Comparison of ENCODE assay signal across 7 mouse cellular contexts in the genomic region with DNA sequence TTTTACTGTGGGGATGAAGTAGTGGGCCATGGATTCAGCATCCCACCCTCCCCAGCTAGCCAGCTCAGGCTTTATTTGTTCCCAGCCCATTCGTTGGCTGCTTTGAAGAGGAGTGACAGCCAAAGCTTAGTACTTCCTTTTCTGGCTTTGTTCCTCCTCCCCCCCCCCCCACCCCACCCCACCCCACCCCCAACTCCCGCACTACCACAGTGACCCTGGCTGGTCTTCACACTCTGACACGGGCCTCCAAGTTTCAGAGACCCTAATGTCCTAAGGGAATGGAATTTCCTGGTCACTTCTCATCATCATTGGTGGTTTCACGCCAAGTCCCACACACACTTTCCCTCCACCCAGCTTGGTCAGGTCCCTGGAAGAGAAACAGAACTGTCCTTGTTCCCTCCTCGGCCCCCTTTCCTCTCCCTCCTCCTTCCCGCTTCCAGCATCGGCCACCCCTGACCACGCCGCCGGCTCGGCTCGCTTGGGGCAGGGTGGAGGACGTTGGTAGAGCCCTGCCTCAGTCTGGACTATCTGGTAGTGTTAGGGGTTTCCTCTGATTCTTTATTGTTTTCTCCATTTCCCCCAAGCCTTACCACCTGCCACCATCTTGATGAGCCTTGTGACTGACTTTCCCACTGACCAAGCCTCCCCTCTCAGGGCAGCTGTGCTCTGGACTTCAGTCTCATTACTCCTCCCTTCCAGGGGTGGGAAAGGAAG. TPM values are rescaled to one million over a fixed set of nuclear protein-coding genes. Genes with fewer than 3 reads are reported as not detected.
DNase-seq lines count a peak whose midpoint lies in the region; ATAC-seq and TF ChIP-seq lines count a peak whose summit lies in the region.

No protein-coding gene starts in this region.

- WGBS in forebrain, embryonic 16.5 days, result 0% methylated on average over 13 of the region's 13 CpGs
- WGBS in hindbrain, embryonic 15.5 days, result 2% methylated on average over 13 of the region's 13 CpGs

- H3K4me2 ChIP-seq in forebrain, embryonic 16.5 days (ENCODE audit: low read length), result peak overlapping the region; percentile 74
- peak overlapping the region; percentile 77 for H3K4me2 ChIP-seq in hindbrain, embryonic 15.5 days

- peaks cover 22 to 38% of the 10 kb centered on the region in 2 experiments for H3K4me1 ChIP-seq in ES-E14 (ENCODE audit: control insufficient read depth in 2 of 2, insufficient read depth in 2 of 2, low read length in 2 of 2, poor library complexity in 1 of 2)
- H3K4me1 ChIP-seq in forebrain, embryonic 16.5 days (replicated peaks; ENCODE audit: control insufficient read depth, insufficient read depth, low read length), result peaks cover 39% of the 10 kb centered on the region
- H3K4me1 ChIP-seq in hindbrain, embryonic 15.5 days (replicated peaks), result peaks cover 49% of the 10 kb centered on the region

- peak overlapping the region; percentile 85 for H3K9ac ChIP-seq in ES-E14 (ENCODE audit: insufficient read depth, low read depth, low read length, poor library complexity, severe bottlenecking)
- H3K9ac ChIP-seq in forebrain, embryonic 16.5 days (replicated peaks; ENCODE audit: low read depth, low read length), result peak overlapping the region; percentile 91
- peak overlapping the region; percentile 89 for H3K9ac ChIP-seq in hindbrain, embryonic 15.5 days

- peak; percentile 15 for ATAC-seq in forebrain, embryonic 16.5 days
- ATAC-seq in hindbrain, embryonic 15.5 days (ENCODE audit: low FRiP score, low read depth), result no peak

- H3K27ac ChIP-seq in ES-E14 (ENCODE audit: insufficient read depth, low read depth, low read length, poor library complexity, severe bottlenecking), result peak overlapping the region; percentile 97
- H3K27ac ChIP-seq in forebrain, embryonic 16.5 days (ENCODE audit: low read length), result peak overlapping the region; percentile 98
- peak overlapping the region; percentile 99 for H3K27ac ChIP-seq in hindbrain, embryonic 15.5 days (replicated peaks)

- H3K9me3 ChIP-seq in ES-E14 (ENCODE audit: control insufficient read depth, insufficient read depth, low read depth, low read length), result no peaks in the 10 kb centered on the region
- H3K9me3 ChIP-seq in forebrain, embryonic 16.5 days (ENCODE audit: control insufficient read depth, low read length), result no peaks in the 10 kb centered on the region
- H3K9me3 ChIP-seq in hindbrain, embryonic 15.5 days, result no peaks in the 10 kb centered on the region

- peak overlapping the region; percentile 85 to 96 for H3K4me3 ChIP-seq in ES-E14 (ENCODE audit: insufficient read depth in 1 of 2, low read depth in 1 of 2, low read length in 2 of 2, poor library complexity in 1 of 2, severe bottlenecking in 1 of 2)
- peak overlapping the region; percentile 84 for H3K4me3 ChIP-seq in forebrain, embryonic 16.5 days (replicated peaks; ENCODE audit: low read length)
- peak overlapping the region; percentile 78 for H3K4me3 ChIP-seq in hindbrain, embryonic 15.5 days

- DNase-seq in ES-E14 (ENCODE audit: low read depth, low spot score), result no peak
- peak; percentile 20 for DNase-seq in brain, embryonic 18.5 days (ENCODE audit: low read depth, low spot score)
- peak; percentile 45 for DNase-seq in left cerebral cortex, adult 11 months (ENCODE audit: low spot score)
- peak; percentile 63 for DNase-seq in lung, postnatal 25 days (ENCODE audit: low spot score)
- peak; percentile 44 for DNase-seq in right cerebral cortex, postnatal 14 days

- in situ Hi-C loops in ES-E14 (cut with MboI; ENCODE audit: low sequenced_read_pairs in 2 of 2, unreplicated experiment in 2 of 2), result no loop called here

- peaks cover 27% of the 10 kb centered on the region for H3K36me3 ChIP-seq in ES-E14 (ENCODE audit: control insufficient read depth, insufficient read depth, low read length, poor library complexity, severe bottlenecking)
- H3K36me3 ChIP-seq in forebrain, embryonic 16.5 days (ENCODE audit: control insufficient read depth, insufficient read depth), result peaks cover 27% of the 10 kb centered on the region
- peaks cover 41% of the 10 kb centered on the region for H3K36me3 ChIP-seq in hindbrain, embryonic 15.5 days

- no peaks in the 10 kb centered on the region for H3K27me3 ChIP-seq in forebrain, embryonic 16.5 days (replicated peaks; ENCODE audit: control insufficient read depth, insufficient read depth, low read length)
- no peaks in the 10 kb centered on the region for H3K27me3 ChIP-seq in hindbrain, embryonic 15.5 days

TF ChIP-seq in ES-E14, 5 proteins besides CTCF, POLR2A, EP300 and RAD21:
- TF ChIP-seq MAFK (IDR thresholded peaks at IDR 0.05; ENCODE audit: insufficient read depth, low read depth, low read length) (no peak), ZNF384 (IDR thresholded peaks at IDR 0.05; ENCODE audit: low read depth, low read length) (no peak), ZC3H11A (IDR thresholded peaks at IDR 0.05; ENCODE audit: borderline replicate concordance, low read depth, low read length) (no peak), HCFC1 (IDR thresholded peaks at IDR 0.05; ENCODE audit: borderline replicate concordance, insufficient read depth, low read length) (no peak), CHD2 (IDR thresholded peaks at IDR 0.05; ENCODE audit: low read depth, low read length) (no peak)

RNA-seq across cellular contexts. Expression of gene Cdc42se1, which starts 1.4 kb away (rescaled TPM):
- 43.2 and 51.4 TPM in 2 replicates for total RNA-seq in ES-E14 (2012; rRNA removed)
- polyA plus RNA-seq in forebrain, embryonic 16.5 days (2015; fragmentation: Nextera tagmentation; extraction: Ambion mirVana), result 72.9 and 79.3 TPM in 2 replicates
- polyA plus RNA-seq in hindbrain, embryonic 15.5 days (2015; fragmentation: Nextera tagmentation; extraction: Ambion mirVana), result 57.1 and 59.3 TPM in 2 replicates

RNA-seq across cellular contexts. Expression of gene Mllt11, which starts 2.0 kb away (rescaled TPM):
- 5.3 and 10.1 TPM in 2 replicates for total RNA-seq in ES-E14 (2012; rRNA removed)
- 263 and 264 TPM in 2 replicates for polyA plus RNA-seq in forebrain, embryonic 16.5 days (2015; fragmentation: Nextera tagmentation; extraction: Ambion mirVana)
- polyA plus RNA-seq in hindbrain, embryonic 15.5 days (2015; fragmentation: Nextera tagmentation; extraction: Ambion mirVana), result 323 and 341 TPM in 2 replicates

RNA-seq across cellular contexts. Expression of gene Gm128, which starts 11.5 kb away (rescaled TPM):
- 2.0 and 3.0 TPM in 2 replicates for total RNA-seq in ES-E14 (2012; rRNA removed)
- polyA plus RNA-seq in forebrain, embryonic 16.5 days (2015; fragmentation: Nextera tagmentation; extraction: Ambion mirVana), result 0.27 TPM in 1 of 2 replicates, not detected in the other
- 0.13 and 0.19 TPM in 2 replicates for polyA plus RNA-seq in hindbrain, embryonic 15.5 days (2015; fragmentation: Nextera tagmentation; extraction: Ambion mirVana)

RNA-seq across cellular contexts. Expression of gene Gabpb2, which starts 12.2 kb away (rescaled TPM):
- 28.7 and 30.7 TPM in 2 replicates for total RNA-seq in ES-E14 (2012; rRNA removed)
- polyA plus RNA-seq in forebrain, embryonic 16.5 days (2015; fragmentation: Nextera tagmentation; extraction: Ambion mirVana), result 4.2 and 5.6 TPM in 2 replicates
- 3.4 and 3.6 TPM in 2 replicates for polyA plus RNA-seq in hindbrain, embryonic 15.5 days (2015; fragmentation: Nextera tagmentation; extraction: Ambion mirVana)

RNA-seq across cellular contexts. Expression of gene Bnipl, which starts 21.1 kb away (rescaled TPM):
- total RNA-seq in ES-E14 (2012; rRNA removed), result 6.7 and 16.0 TPM in 2 replicates
- 0.23 TPM in 1 of 2 replicates, not detected in the other for polyA plus RNA-seq in forebrain, embryonic 16.5 days (2015; fragmentation: Nextera tagmentation; extraction: Ambion mirVana)
- 0.29 TPM in 1 of 2 replicates, not detected in the other for polyA plus RNA-seq in hindbrain, embryonic 15.5 days (2015; fragmentation: Nextera tagmentation; extraction: Ambion mirVana)
